Mouse (Mus musculus): ENCODE measurements around the gene Mapkapk2.

GRCm38 (mm10) chr1:131075098-131075791 lies 22.4 kb downstream of the Mapkapk2 start:
- no peak for TF ChIP-seq MAZ (IDR thresholded peaks at IDR 0.05; ENCODE audit: low read depth, low read length)
- TF ChIP-seq SIN3A (IDR thresholded peaks at IDR 0.05; ENCODE audit: low read length): no peak
- TF ChIP-seq BHLHE40 (IDR thresholded peaks at IDR 0.05; ENCODE audit: borderline replicate concordance, low read depth, low read length): no peak
